Mouse (Mus musculus): ENCODE data around the gene Slc34a3. TPM values are rescaled to one million over a fixed set of nuclear protein-coding genes. Genes with fewer than 3 reads are reported as not detected.

Gene Slc34a3
- polyA plus RNA-seq, 1 experiment: not detected

DNA sequence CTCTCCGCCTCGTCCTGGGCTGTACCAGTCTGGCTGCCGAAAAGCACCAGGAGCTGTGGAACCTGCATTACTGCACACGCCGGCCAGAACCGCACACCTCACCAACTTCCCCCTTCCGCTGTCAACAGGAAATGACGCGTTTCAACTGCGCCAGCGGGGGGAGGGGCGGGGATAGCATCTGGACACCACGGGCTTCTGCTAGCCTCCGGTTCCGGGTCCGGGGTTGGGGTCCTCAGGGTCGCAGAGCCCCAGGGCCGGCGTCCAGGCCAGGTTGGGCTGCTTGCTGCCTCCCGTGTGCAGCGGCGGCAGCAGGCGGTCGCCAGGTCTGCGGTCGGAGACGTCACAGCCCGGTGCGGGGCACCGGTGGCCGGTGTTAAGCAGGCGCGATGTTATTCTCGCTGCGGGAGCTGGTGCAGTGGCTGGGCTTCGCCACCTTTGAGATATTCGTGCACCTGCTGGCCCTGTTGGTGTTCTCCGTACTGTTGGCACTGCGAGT, 21.2 kb upstream of the Slc34a3 start, which contains the start of gene Tmem203:
TSS of gene Tmem203 (plus strand) at position 156 of the 496 bp plus-strand sequence.
- peak within 1 kb of the TSS; percentile 92 for H3K4me3 ChIP-seq (ENCODE audit: insufficient read depth, low read length)
- H3K27ac ChIP-seq (ENCODE audit: insufficient read depth, low read length): no peak within 1 kb of the TSS
- H3K4me1 ChIP-seq (ENCODE audit: control insufficient read depth, insufficient read depth, low read length): no peaks in the 10 kb centered on the region
- TF ChIP-seq POLR2A (IDR thresholded peaks at IDR 0.05; ENCODE audit: low read depth, low read length) (peak; percentile 54), CTCF (IDR thresholded peaks at IDR 0.05; ENCODE audit: borderline replicate concordance, insufficient read depth, low read length) (no peak)

DNA sequence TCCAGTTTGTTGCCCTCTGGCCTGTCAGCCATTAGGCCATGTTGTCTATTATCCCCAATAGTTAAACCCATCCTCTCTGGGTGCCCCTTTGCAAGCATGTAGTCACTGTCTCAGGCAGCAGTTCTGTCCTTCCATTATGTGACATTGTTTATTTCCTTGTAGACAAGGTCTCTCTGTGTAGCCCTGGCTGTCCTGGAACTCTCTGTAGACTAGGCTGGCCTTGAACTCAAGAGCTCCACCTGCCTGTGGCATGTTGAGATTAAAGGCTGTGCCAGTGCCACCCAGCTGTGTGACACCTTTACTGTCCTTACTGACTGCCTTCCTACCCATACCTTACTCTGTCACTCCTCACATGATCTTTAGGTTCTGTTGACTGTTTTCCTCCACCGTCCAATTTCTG, 18.2 kb upstream of the Slc34a3 start:
- no peaks in the 10 kb centered on the region for H3K4me1 ChIP-seq (ENCODE audit: control insufficient read depth, insufficient read depth, low read length)
- H3K27ac ChIP-seq (ENCODE audit: insufficient read depth, low read length): no peak overlapping the region
- no peak for TF ChIP-seq POLR2A (IDR thresholded peaks at IDR 0.05; ENCODE audit: low read depth, low read length)
- TF ChIP-seq CTCF (IDR thresholded peaks at IDR 0.05; ENCODE audit: borderline replicate concordance, insufficient read depth, low read length): peak; percentile 29; the same call in 1 of the 2 replicates
- H3K4me3 ChIP-seq (ENCODE audit: insufficient read depth, low read length): no peak overlapping the region

DNA sequence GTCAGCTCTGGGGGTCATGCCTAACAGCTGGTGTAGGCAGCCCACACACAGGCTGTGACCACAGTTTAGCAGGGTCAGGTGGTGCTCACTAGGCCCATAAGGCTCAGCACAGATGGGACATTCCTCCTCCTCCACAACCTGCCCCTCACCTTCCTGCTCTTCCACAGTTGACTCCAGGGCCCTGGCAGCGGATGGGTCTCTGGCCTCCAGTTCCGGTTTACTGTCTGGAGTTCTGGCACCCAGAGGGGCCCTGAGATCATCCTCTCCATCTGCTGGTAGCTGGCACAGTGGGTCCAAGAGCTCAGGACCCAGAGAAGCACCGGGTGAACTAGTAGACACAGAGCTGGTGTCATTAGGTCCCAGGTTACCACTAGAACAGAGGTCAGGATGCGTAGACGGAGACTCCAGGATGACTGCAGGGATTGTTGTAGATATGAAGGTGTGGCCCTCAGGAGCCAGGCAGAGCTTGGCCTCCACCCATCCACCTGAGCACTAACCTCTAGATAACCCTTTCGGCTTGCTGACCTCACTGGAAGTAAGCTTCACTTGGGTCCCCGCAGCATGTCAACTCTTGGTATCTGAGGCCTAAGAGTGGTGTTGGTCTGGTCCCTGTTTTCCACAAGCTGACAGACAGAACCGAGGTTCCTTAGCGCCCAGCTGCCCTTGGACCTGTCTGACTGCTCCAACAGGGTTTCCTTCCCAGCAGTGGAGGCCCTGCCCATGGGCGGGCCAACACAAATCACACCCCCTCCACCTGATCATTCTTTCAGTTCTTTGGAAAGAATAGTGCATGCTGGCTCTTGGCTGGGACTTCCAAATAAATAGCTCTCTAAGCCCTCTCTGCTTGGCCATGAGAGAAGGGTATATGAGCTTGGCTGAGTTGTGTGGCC, 12.3 kb upstream of the Slc34a3 start, which contains the start of gene AL732309.1:
TSS of gene AL732309.1 (minus strand) at position 681 of the 890 bp plus-strand sequence.
- H3K27ac ChIP-seq (ENCODE audit: insufficient read depth, low read length): no peak within 1 kb of the TSS
- no peaks in the 10 kb centered on the region for H3K4me1 ChIP-seq (ENCODE audit: control insufficient read depth, insufficient read depth, low read length)
- H3K4me3 ChIP-seq (ENCODE audit: insufficient read depth, low read length): no peak within 1 kb of the TSS
- no peak for TF ChIP-seq CTCF (IDR thresholded peaks at IDR 0.05; ENCODE audit: borderline replicate concordance, insufficient read depth, low read length)
- no peak for TF ChIP-seq POLR2A (IDR thresholded peaks at IDR 0.05; ENCODE audit: low read depth, low read length)

DNA sequence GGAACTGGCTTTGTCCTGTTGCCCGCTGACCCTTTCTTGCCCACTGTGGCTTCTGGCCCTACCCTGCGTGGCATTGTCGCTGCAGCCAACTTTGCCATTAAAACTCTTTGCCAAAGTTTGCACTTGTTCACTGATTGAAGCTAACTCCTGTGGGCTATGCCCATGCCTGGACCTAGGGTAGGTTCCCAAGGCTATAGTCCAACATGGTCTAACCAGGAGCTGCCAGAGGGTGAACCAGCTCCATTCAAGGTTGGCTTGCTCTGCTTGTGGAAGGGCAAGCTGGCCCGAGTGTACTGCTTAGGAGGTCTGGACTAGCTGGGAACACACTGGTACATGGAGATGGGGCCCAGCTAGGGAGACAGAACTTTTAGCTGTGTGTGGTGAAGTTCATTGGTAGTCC, 10.0 kb upstream of the Slc34a3 start:
- TF ChIP-seq POLR2A (IDR thresholded peaks at IDR 0.05; ENCODE audit: low read depth, low read length) (no peak), CTCF (IDR thresholded peaks at IDR 0.05; ENCODE audit: borderline replicate concordance, insufficient read depth, low read length) (no peak)
- Histone ChIP-seq H3K4me3 (ENCODE audit: insufficient read depth, low read length) (no peak overlapping the region), H3K27ac (ENCODE audit: insufficient read depth, low read length) (no peak overlapping the region), H3K4me1 (ENCODE audit: control insufficient read depth, insufficient read depth, low read length) (no peaks in the 10 kb centered on the region)

DNA sequence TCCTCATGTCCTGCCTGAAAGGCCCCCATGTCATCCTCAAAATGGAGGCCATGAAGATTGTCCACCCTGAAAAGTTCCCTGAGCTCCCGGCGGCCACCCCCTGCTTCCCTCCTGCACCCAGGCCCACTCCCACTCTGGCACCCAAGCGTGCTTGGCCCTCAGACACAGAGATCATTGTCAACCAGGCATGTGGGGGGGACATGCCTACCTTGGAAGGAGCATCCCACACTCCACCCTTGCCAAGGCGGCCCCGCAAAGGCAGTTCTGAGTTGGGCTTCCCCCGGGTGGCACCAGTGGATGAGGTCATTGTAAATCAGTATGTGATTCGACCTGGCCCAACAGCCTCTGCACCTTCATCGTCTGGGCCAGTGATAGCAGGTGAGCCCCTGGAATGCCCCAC, 9.2 kb upstream of the Slc34a3 start:
- H3K4me1 ChIP-seq (ENCODE audit: control insufficient read depth, insufficient read depth, low read length): no peaks in the 10 kb centered on the region
- TF ChIP-seq CTCF (IDR thresholded peaks at IDR 0.05; ENCODE audit: borderline replicate concordance, insufficient read depth, low read length): no peak
- no peak for TF ChIP-seq POLR2A (IDR thresholded peaks at IDR 0.05; ENCODE audit: low read depth, low read length)
- no peak overlapping the region for H3K4me3 ChIP-seq (ENCODE audit: insufficient read depth, low read length)
- H3K27ac ChIP-seq (ENCODE audit: insufficient read depth, low read length): no peak overlapping the region

DNA sequence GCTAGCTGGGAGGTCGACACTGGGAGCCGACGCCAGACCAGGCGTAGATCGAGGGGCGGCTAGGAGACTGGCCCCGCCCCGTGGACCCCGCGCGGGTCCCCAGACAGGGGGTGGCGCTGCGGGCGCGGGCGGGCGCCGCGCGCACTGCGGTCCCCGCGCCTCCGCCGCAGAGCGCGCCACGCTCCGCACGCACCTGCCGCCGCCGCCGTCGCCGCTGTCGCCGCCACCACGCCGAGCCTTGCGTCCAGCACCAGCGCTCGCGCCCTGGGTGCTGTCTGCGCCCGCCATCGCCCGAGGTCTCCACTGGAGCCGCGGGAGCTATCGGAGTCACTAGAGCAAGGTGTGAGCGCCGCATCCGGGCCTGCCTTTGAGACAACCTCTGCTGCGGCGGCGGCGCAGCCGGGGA, 7.9 kb upstream of the Slc34a3 start, which contains the start of the genes Rnf208 and Cysrt1:
TSS of gene Rnf208 (plus strand) at position 155 of the 406 bp plus-strand sequence.
TSS of gene Cysrt1 (minus strand) at position 352 of the 406 bp plus-strand sequence.
- TF ChIP-seq CTCF (IDR thresholded peaks at IDR 0.05; ENCODE audit: borderline replicate concordance, insufficient read depth, low read length): no peak
- no peak for TF ChIP-seq POLR2A (IDR thresholded peaks at IDR 0.05; ENCODE audit: low read depth, low read length)
- H3K4me3 ChIP-seq (ENCODE audit: insufficient read depth, low read length): no peak within 1 kb of the TSS

DNA sequence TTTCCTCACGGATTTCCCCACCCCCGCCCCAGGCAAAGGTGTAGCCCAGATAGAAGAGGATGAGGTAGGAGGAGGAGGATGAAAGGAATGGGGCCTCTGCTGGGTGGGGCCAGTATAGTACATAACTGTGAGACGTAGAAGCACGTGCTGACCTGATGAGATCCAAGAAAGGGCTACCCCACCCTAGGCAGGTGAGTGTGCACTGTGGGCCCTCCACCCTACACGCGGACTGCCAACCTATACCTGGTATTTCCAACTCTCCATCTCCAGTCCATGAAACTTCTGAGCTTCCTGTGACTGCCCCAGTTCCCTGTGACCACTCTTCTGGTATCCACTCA, 7.2 kb upstream of the Slc34a3 start:
- no peak overlapping the region for H3K27ac ChIP-seq (ENCODE audit: insufficient read depth, low read length)
- 0 out of 2 replicates have a peak, but pooled peaks cover 3% of the 10 kb centered on the region for H3K4me1 ChIP-seq (ENCODE audit: control insufficient read depth, insufficient read depth, low read length)
- no peak for TF ChIP-seq POLR2A (IDR thresholded peaks at IDR 0.05; ENCODE audit: low read depth, low read length)
- no peak for TF ChIP-seq CTCF (IDR thresholded peaks at IDR 0.05; ENCODE audit: borderline replicate concordance, insufficient read depth, low read length)
- H3K4me3 ChIP-seq (ENCODE audit: insufficient read depth, low read length): no peak overlapping the region

More for the DNA sequence above, 7.9 kb upstream of the Slc34a3 start, which contains the start of the genes Rnf208 and Cysrt1:
- Histone ChIP-seq H3K4me1 (ENCODE audit: control insufficient read depth, insufficient read depth, low read length) (0 out of 2 replicates have a peak, but pooled peaks cover 3% of the 10 kb centered on the region), H3K27ac (ENCODE audit: insufficient read depth, low read length) (no peak within 1 kb of the TSS)

DNA sequence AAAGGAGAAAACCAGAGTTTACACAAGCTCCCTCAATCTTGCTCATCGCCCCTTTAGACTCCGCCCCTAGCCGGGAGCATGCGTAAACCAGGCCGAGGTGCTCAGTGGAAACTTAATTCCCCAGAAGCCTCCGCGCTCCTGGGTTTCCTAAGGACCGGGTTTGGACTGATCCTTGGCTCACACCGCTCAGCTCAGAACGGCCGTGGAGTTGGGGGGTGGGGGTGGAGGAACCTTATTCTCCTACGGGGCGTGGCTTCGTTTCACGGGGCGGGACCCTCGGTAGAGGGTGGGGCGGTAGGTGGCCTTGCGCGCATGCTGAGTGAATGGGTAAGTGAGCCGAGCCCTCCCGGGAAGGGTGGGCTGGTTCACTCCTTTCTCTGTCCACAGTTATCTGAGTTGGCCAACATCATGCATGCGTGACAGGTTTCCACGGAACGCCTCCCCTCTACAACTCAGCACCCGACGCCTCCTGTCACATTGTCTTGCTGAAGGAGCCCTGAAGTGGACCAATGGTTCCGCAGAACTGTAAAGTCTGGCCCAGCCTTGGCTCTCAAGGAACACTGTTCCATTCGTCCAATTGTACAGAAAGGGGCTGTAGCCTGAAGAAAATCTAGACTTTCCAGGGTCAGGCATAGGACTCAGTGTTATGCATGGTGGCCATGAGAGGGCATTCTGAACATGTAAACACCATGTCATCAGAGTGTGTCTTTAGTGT, 6.7 kb upstream of the Slc34a3 start:
- Histone ChIP-seq H3K4me3 (ENCODE audit: insufficient read depth, low read length) (0 out of 2 replicates have a peak overlapping the region, but pooled peaks have one; percentile 8), H3K4me1 (ENCODE audit: control insufficient read depth, insufficient read depth, low read length) (0 out of 2 replicates have a peak, but pooled peaks cover 3% of the 10 kb centered on the region), H3K27ac (ENCODE audit: insufficient read depth, low read length) (no peak overlapping the region)
- TF ChIP-seq POLR2A (IDR thresholded peaks at IDR 0.05; ENCODE audit: low read depth, low read length) (no peak; the same call in 1 of the 2 replicates), CTCF (IDR thresholded peaks at IDR 0.05; ENCODE audit: borderline replicate concordance, insufficient read depth, low read length) (no peak)

DNA sequence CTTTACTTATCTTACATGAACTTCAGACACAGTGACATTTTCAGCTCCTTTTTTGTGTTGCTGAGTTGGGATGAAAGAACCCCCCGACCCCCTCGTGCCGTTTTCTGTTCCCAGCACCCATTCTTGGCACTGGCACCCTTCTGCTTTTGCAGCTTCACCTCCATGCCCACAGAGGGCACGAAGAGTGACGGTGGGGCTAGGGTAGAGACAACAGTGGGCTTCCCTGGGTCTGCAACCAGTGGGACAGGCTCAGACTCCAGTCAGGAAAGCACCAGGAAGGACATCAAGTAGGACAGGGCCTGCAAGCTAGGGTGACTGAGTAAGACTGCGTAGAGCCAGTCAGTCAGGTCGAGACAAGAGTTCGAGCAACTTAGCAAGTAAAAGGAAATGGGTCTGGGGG, 6.1 kb upstream of the Slc34a3 start:
- Histone ChIP-seq H3K4me3 (ENCODE audit: insufficient read depth, low read length) (no peak overlapping the region), H3K27ac (ENCODE audit: insufficient read depth, low read length) (no peak overlapping the region), H3K4me1 (ENCODE audit: control insufficient read depth, insufficient read depth, low read length) (0 out of 2 replicates have a peak, but pooled peaks cover 3% of the 10 kb centered on the region)
- TF ChIP-seq CTCF (IDR thresholded peaks at IDR 0.05; ENCODE audit: borderline replicate concordance, insufficient read depth, low read length) (no peak), POLR2A (IDR thresholded peaks at IDR 0.05; ENCODE audit: low read depth, low read length) (no peak)
